Mouse (Mus musculus) forebrain, embryonic 11.5 days (tissue): ENCODE results near the gene Taok3. TPM values are rescaled to one million over a fixed set of nuclear protein-coding genes. Genes with fewer than 3 reads are reported as not detected.

Source experiments
- ATAC-seq: fragments of 200-750 bp; cut with Nextera tagmentation; replicated peaks from 2 replicates; pipeline ENCODE4 v1.8.0; 2017; ENCODE audit warnings: moderate TSS enrichment; ENCODE audit not compliant: low FRiP score
- DNase-seq: peaks from one replicate; pipeline ENCODE4 v3.0.0-alpha.2; 2017; ENCODE audit warnings: low spot score
- H3K27ac ChIP-seq: fragments of 300-500 bp; sonication (generic); 2 replicates; pipeline ENCODE4 v1.5.1; 2014; ENCODE audit warnings: low read depth, low read length
- H3K27me3 ChIP-seq: fragments of 300-500 bp; sonication (generic); 2 replicates; pipeline ENCODE4 v1.6.1; 2014; ENCODE audit warnings: mild to moderate bottlenecking, low read length, mixed read lengths; ENCODE audit not compliant: control insufficient read depth, insufficient read depth
- H3K36me3 ChIP-seq: fragments of 300-500 bp; sonication (generic); 2 replicates; pipeline ENCODE4 v1.6.1; 2014; ENCODE audit warnings: mild to moderate bottlenecking, low read length, moderate library complexity, mixed read lengths; ENCODE audit not compliant: control insufficient read depth, insufficient read depth
- H3K4me1 ChIP-seq: fragments of 300-500 bp; sonication (generic); replicated peaks from 2 replicates; pipeline ENCODE4 v1.6.1; 2014; ENCODE audit warnings: low read length, mixed read lengths; ENCODE audit not compliant: control insufficient read depth, insufficient read depth
- H3K4me2 ChIP-seq: fragments of 300-500 bp; sonication (generic); 2 replicates; pipeline ENCODE4 v1.6.1; 2014; ENCODE audit warnings: low read depth, mild to moderate bottlenecking, low read length, moderate library complexity, mixed read lengths; ENCODE audit not compliant: severe bottlenecking
- H3K4me3 ChIP-seq: fragments of 300-500 bp; sonication (generic); 2 replicates; pipeline ENCODE4 v1.5.1; 2014; ENCODE audit warnings: low read depth, low read length
- H3K9ac ChIP-seq: fragments of 300-500 bp; sonication (generic); 2 replicates; pipeline ENCODE4 v1.6.1; 2014; ENCODE audit warnings: low read length
- H3K9me3 ChIP-seq: fragments of 300-500 bp; sonication (generic); 2 replicates; pipeline ENCODE4 v1.6.1; 2016; ENCODE audit warnings: low read length, mixed read lengths; ENCODE audit not compliant: control insufficient read depth
- WGBS: fragments of 180-500 bp; shearing (Covaris S2); extraction: QIAGEN DNeasy Blood & Tissue Kit; methylation state at CpG from one replicate; pipeline ENCODE4 v1.1.7; 2014; 5-methylcytosine and 5-hydroxymethylcytosine counted together
- polyA plus RNA-seq: library from polyadenylated mRNA; unstranded; fragments of >200 nt; fragmentation: Nextera tagmentation; extraction: Ambion mirVana; gene quantifications from 2 replicates; pipeline ENCODE4 v1.2.1, GENCODE M21; 2014

Gene Taok3
- polyA plus RNA-seq, 1 experiment from 2014 or later: 16.9 TPM

DNA sequence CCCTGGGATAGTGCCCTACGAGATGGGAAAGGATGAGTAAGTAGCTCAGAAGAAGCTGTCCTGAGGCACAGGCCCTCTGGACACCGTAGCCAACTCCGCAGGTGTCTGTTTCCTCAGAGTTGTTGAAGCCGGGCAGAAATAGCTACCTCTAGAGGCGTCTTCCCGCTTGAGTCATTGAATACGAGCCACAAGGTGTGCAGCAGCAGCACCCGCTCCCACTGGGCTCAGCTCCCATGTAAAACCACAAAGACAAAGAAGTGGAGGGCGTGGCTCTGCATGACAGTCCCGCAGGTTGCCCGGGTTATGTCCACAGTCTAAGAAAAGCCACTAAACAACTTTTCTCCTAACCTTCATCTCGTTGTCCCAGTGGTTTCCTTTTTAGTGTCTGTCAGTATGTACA, 111.1 kb downstream of the Taok3 start:
- H3K9me3 ChIP-seq: no peaks in the 10 kb centered on the region
- WGBS: 65% methylated on average over 12 of the region's 12 CpGs
- DNase-seq (no peak), ATAC-seq (no peak)
- H3K27me3 ChIP-seq: no peaks in the 10 kb centered on the region
- no peak overlapping the region for H3K9ac ChIP-seq
- no peak overlapping the region for H3K4me2 ChIP-seq
- H3K36me3 ChIP-seq: no peaks in the 10 kb centered on the region
- H3K27ac ChIP-seq: no peak overlapping the region
- no peaks in the 10 kb centered on the region for H3K4me1 ChIP-seq
- H3K4me3 ChIP-seq: no peak overlapping the region

DNA sequence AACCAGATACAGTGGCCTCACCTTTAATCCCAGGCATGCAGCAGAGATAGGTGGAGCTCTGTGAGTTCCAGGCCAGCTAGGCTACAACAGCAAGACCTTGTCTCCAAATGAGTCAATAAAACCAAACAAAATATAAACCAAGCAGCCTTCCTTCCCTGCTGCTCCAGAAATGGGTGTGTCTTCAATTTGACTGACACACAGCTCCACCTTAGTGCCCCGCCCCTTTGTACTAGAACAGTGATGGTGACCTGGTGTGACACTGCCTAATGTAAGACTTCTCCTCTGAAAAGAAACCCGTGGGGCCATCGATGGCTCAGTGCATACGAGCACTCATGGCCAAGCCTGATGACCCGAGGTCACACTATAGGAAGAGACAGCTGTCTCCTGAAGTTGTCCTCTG, 116.6 kb downstream of the Taok3 start:
- Histone ChIP-seq H3K4me2 (no peak overlapping the region), H3K27ac (no peak overlapping the region), H3K4me1 (peaks cover 4% of the 10 kb centered on the region; the same call in 1 of the 2 replicates), H3K4me3 (no peak overlapping the region), H3K9ac (no peak overlapping the region), H3K9me3 (no peaks in the 10 kb centered on the region), H3K27me3 (no peaks in the 10 kb centered on the region), H3K36me3 (no peaks in the 10 kb centered on the region)
- DNase-seq (no peak), ATAC-seq (no peak)
- 77% methylated on average over 5 of the region's 5 CpGs for WGBS

DNA sequence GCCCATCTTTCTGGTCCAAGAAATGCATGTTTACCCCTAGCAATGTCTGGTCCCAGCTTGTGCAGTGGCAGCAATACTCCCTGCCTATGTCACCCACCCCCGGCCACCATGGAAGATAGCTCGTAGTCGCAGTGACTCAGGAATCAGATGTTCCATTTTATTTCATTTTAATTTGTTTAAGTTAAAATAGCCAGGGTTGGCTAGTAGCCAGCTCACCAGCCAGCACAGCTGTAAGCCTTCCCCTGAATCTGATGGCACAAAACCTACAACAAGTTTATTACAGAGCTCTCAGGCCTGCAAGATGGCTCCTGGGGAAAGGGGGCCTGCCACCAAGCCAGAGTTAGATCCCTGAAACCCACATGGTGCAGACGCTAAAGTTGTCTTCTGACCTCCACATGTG, 119.2 kb downstream of the Taok3 start:
- Histone ChIP-seq H3K4me3 (no peak overlapping the region), H3K4me2 (no peak overlapping the region), H3K27me3 (no peaks in the 10 kb centered on the region), H3K4me1 (peaks cover 6% of the 10 kb centered on the region; the same call in 1 of the 2 replicates), H3K9ac (no peak overlapping the region), H3K27ac (no peak overlapping the region), H3K36me3 (no peaks in the 10 kb centered on the region), H3K9me3 (no peaks in the 10 kb centered on the region)
- whole genome bisulfite sequencing: 89% methylated on average over 4 of the region's 4 CpGs
- DNase-seq: no peak
- ATAC-seq: no peak

DNA sequence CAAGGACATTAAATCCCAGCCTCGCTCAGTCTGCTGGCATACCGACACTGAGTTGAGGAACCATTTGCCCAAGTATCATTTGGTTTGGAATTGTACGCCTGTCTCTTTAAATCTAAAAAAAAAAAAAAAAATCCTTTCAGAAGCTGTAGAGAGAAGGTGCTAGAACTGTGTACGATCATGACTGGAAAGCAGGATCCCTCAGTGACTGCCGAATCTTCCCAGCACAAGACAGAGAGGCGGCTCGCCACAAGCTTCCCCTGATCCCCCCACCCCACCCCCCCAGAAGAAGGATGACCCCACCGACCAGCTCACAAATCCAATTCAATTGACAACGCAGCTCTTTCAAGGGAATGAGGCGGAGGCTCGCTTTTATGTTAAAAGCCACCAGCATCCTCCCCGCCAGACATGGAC, 120.4 kb downstream of the Taok3 start:
- ATAC-seq (no peak; the same call in 1 of the 2 replicates), DNase-seq (peak; percentile 54)
- H3K36me3 ChIP-seq: no peaks in the 10 kb centered on the region
- peak overlapping the region; percentile 76 for H3K4me2 ChIP-seq
- peak overlapping the region; percentile 53; the same call in 1 of the 2 replicates for H3K27ac ChIP-seq
- WGBS: 7% methylated on average over 12 of the region's 12 CpGs
- H3K27me3 ChIP-seq: no peaks in the 10 kb centered on the region
- peak overlapping the region; percentile 63 for H3K9ac ChIP-seq
- H3K4me3 ChIP-seq: peak overlapping the region; percentile 39
- H3K4me1 ChIP-seq: peaks cover 6% of the 10 kb centered on the region; the same call in 1 of the 2 replicates
- no peaks in the 10 kb centered on the region for H3K9me3 ChIP-seq

- peak overlapping the region; percentile 53; the same call in 1 of the 2 replicates for H3K27ac ChIP-seq
- no peaks in the 10 kb centered on the region for H3K9me3 ChIP-seq
- H3K36me3 ChIP-seq: no peaks in the 10 kb centered on the region
- H3K4me2 ChIP-seq: peak overlapping the region; percentile 76
- H3K4me3 ChIP-seq: peak overlapping the region; percentile 39
- peak overlapping the region; percentile 63 for H3K9ac ChIP-seq
- no peaks in the 10 kb centered on the region for H3K27me3 ChIP-seq
- peaks cover 6% of the 10 kb centered on the region; the same call in 1 of the 2 replicates for H3K4me1 ChIP-seq
- ATAC-seq (no peak; the same call in 1 of the 2 replicates), DNase-seq (peak; percentile 64)
- WGBS: 2% methylated on average over 32 of the region's 32 CpGs
Measured at GRCm38 (mm10) chr5:117240761-117241322, 120.9 kb downstream of the Taok3 start.

DNA sequence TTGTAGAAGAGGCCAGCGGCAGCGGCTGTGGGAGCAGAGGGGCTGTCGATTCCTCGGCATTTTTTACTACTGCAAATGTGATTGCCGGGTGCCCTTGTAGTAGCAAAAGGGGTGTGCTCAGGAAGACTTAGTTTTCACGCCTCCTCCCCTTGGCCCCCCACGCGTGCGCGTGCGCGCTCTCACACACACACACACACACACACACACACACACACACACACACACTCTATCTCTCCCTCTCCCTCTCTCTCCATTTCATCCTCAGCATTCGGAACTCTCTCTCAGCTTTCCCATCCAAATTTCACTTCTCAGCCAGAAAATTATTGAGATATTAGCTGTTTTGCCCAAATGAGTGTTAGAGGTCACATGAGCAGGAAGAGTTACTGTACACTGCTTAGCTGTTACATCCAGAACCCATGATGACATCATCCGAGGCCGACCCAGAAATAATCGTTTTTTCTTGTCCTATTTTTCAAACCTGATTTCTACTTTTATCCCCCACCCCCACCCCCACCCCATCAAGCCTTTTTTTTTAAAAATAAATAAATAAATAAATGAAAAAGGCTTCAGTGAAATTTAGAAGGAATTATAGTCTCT, 122.1 kb downstream of the Taok3 start:
- Histone ChIP-seq H3K27me3 (no peaks in the 10 kb centered on the region), H3K4me3 (peak overlapping the region; percentile 39; the same call in 1 of the 2 replicates), H3K4me2 (peak overlapping the region; percentile 18; the same call in 1 of the 2 replicates), H3K4me1 (peaks cover 6% of the 10 kb centered on the region; the same call in 1 of the 2 replicates), H3K9me3 (no peaks in the 10 kb centered on the region), H3K27ac (no peak overlapping the region), H3K36me3 (no peaks in the 10 kb centered on the region), H3K9ac (no peak overlapping the region)
- DNase-seq (no peak), ATAC-seq (no peak)
- 67% methylated on average over 16 of the region's 16 CpGs for WGBS

DNA sequence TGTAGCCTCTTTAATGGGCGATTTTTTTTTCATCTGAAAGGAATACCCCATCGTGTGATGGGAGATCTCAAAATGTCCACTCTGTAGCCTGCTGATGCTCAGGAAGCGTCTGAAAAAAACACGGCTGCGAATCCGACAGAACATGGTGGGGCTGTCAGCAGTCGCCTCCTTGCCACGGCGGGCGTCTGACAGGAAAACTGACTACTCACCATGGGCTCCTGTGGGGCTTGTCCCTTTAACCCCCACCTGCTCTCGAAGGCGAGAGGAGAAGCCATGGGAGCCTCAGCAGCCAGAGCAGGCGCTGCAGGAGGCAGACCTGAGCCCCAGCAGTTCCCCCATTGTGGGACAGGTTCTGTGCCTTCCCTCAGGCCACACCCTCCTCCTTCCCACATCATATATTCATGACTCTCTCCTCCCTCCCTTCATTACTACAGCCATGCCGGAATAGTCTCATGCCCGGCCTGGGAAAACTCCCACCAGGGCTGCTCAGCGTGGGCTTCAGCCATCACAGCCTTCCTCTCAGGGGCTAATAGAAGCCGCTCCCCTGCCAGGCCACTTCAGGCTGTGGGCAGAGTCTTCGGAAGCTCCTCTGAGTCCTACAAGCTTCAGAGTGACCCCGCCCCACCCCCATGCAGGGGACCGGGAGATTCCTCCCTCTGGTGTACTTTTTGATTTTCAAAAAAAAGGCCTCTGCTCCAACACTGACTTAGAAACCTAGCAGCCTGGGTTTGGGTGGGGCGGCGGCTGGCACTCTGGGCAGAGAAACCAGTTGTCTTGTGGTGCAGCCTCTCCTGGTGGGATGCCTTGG, 122.9 kb downstream of the Taok3 start:
- Histone ChIP-seq H3K4me1 (peaks cover 6% of the 10 kb centered on the region; the same call in 1 of the 2 replicates), H3K27ac (no peak overlapping the region), H3K9me3 (no peaks in the 10 kb centered on the region), H3K4me3 (peak overlapping the region; percentile 19; the same call in 1 of the 2 replicates), H3K27me3 (no peaks in the 10 kb centered on the region), H3K9ac (peak overlapping the region; percentile 48), H3K4me2 (peak overlapping the region; percentile 47; the same call in 1 of the 2 replicates), H3K36me3 (no peaks in the 10 kb centered on the region)
- WGBS: 27% methylated on average over 22 of the region's 22 CpGs
- peak; percentile 58 for DNase-seq
- ATAC-seq: no peak

GRCm38 (mm10) chr5:117245170-117245569, 125.2 kb downstream of the Taok3 start:
- no peak overlapping the region for H3K4me3 ChIP-seq
- no peak overlapping the region for H3K4me2 ChIP-seq
- no peaks in the 10 kb centered on the region for H3K36me3 ChIP-seq
- WGBS: 91% methylated on average over 8 of the region's 8 CpGs
- ATAC-seq (no peak), DNase-seq (no peak)
- no peaks in the 10 kb centered on the region for H3K9me3 ChIP-seq
- no peak overlapping the region for H3K27ac ChIP-seq
- H3K27me3 ChIP-seq: no peaks in the 10 kb centered on the region
- H3K4me1 ChIP-seq: peaks cover 6% of the 10 kb centered on the region; the same call in 1 of the 2 replicates
- H3K9ac ChIP-seq: no peak overlapping the region
